Mouse (Mus musculus) ovary, postnatal 10 days (tissue): ENCODE results near the gene Hdac9.

Experiments used
- DNase-seq: peaks from one replicate; pipeline ENCODE4 v3.0.0; 2022; ENCODE audit warnings: low spot score

Hdac9 gene

GRCm38 (mm10) chr12:34594167-34594793 lies 322.6 kb downstream of the Hdac9 start:
- DNase-seq, result no peak

GRCm38 (mm10) chr12:34587171-34587570 lies 329.7 kb downstream of the Hdac9 start:
- no peak for DNase-seq

- DNase-seq, result no peak
Measured at GRCm38 (mm10) chr12:34582522-34582921, 334.4 kb downstream of the Hdac9 start.

GRCm38 (mm10) chr12:34579220-34579619 lies 337.7 kb downstream of the Hdac9 start:
- no peak for DNase-seq

- no peak for DNase-seq
Measured at GRCm38 (mm10) chr12:34571069-34571468, 345.8 kb downstream of the Hdac9 start.

- no peak for DNase-seq
Measured at GRCm38 (mm10) chr12:34569472-34569871, 347.4 kb downstream of the Hdac9 start.

- no peak for DNase-seq
Measured at GRCm38 (mm10) chr12:34569052-34569451, 347.8 kb downstream of the Hdac9 start.

- no peak for DNase-seq
Measured at GRCm38 (mm10) chr12:34562331-34562730, 354.6 kb downstream of the Hdac9 start.

GRCm38 (mm10) chr12:34559001-34559400 lies 357.9 kb downstream of the Hdac9 start:
- no peak for DNase-seq

- no peak for DNase-seq
Measured at GRCm38 (mm10) chr12:34554803-34555202, 362.1 kb downstream of the Hdac9 start.

- DNase-seq, result no peak
Measured at GRCm38 (mm10) chr12:34550268-34550667, 366.6 kb downstream of the Hdac9 start.

- no peak for DNase-seq
Measured at GRCm38 (mm10) chr12:34529165-34529545, 387.7 kb downstream of the Hdac9 start.

- peak; percentile 13 for DNase-seq
Measured at GRCm38 (mm10) chr12:34528201-34529164, 388.4 kb downstream of the Hdac9 start.

- DNase-seq, result no peak
Measured at GRCm38 (mm10) chr12:34527761-34528160, 389.1 kb downstream of the Hdac9 start.

GRCm38 (mm10) chr12:34521468-34521867 lies 395.4 kb downstream of the Hdac9 start:
- DNase-seq, result no peak

- DNase-seq, result no peak
Measured at GRCm38 (mm10) chr12:34516769-34517562, 399.9 kb downstream of the Hdac9 start.

GRCm38 (mm10) chr12:34506345-34506744 lies 410.6 kb downstream of the Hdac9 start:
- DNase-seq, result no peak

GRCm38 (mm10) chr12:34498751-34499626 lies 417.9 kb downstream of the Hdac9 start:
- DNase-seq, result no peak

GRCm38 (mm10) chr12:34498331-34498730 lies 418.6 kb downstream of the Hdac9 start:
- DNase-seq, result no peak

GRCm38 (mm10) chr12:34497702-34498101 lies 419.2 kb downstream of the Hdac9 start:
- DNase-seq, result no peak

GRCm38 (mm10) chr12:34495940-34496339 lies 421.0 kb downstream of the Hdac9 start:
- DNase-seq, result no peak
